In the genomic region with DNA sequence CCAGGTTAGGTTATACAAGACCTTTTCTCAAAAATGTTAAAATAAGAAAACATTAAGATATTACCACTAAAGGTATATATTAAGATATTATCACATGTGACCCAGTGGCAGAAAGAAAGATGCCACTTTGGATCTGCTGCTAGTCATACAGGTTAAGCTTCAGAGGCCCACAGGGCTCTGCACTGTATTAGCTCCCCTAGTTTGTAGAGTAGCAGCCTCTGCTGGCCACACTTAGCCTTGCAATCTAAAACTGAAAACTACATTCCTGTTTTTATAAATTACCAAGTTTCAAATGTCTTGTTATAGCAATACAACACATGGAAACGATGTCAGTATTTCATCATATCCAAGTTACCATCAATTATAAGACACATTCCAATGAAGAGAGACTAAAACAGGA, we compare ENCODE assay signal across 8 mouse cellular contexts. TPM values are rescaled to one million over a fixed set of nuclear protein-coding genes. Genes with fewer than 3 reads are reported as not detected.
DNase-seq lines count a peak whose midpoint lies in the region; ATAC-seq and TF ChIP-seq lines count a peak whose summit lies in the region.

No protein-coding gene starts in this region.

- WGBS in liver, embryonic 11.5 days: 70% methylated on average over 1 of the region's 1 CpGs
- WGBS in intestine, embryonic 16.5 days: 67% methylated on average over 1 of the region's 1 CpGs
- WGBS in lung, adult 2 months: 53% methylated on average over 1 of the region's 1 CpGs
- WGBS in small intestine, adult 2 months: 57% methylated on average over 1 of the region's 1 CpGs

- no peaks in the 10 kb centered on the region for H3K9me3 ChIP-seq in liver, embryonic 11.5 days (ENCODE audit: control insufficient read depth, low read length)
- H3K9me3 ChIP-seq in intestine, embryonic 16.5 days (ENCODE audit: control insufficient read depth, low read length): no peaks in the 10 kb centered on the region

- no peaks in the 10 kb centered on the region for H3K27me3 ChIP-seq in liver, embryonic 11.5 days (replicated peaks; ENCODE audit: control insufficient read depth, insufficient read depth, low read length)
- H3K27me3 ChIP-seq in intestine, embryonic 16.5 days (replicated peaks; ENCODE audit: control insufficient read depth, insufficient read depth, low read length): no peaks in the 10 kb centered on the region
- no peaks in the 10 kb centered on the region for H3K27me3 ChIP-seq in small intestine, adult 2 months (ENCODE audit: control insufficient read depth, insufficient read depth, low read length)

- H3K36me3 ChIP-seq in liver, embryonic 11.5 days (ENCODE audit: control insufficient read depth, insufficient read depth, low read length): no peaks in the 10 kb centered on the region
- 0 out of 2 replicates have a peak, but pooled peaks cover 3% of the 10 kb centered on the region for H3K36me3 ChIP-seq in intestine, embryonic 16.5 days (ENCODE audit: control insufficient read depth, insufficient read depth, low read length)
- peaks cover 6% of the 10 kb centered on the region; the same call in 1 of the 2 replicates for H3K36me3 ChIP-seq in small intestine, adult 2 months (ENCODE audit: control insufficient read depth, insufficient read depth, low read length)

- H3K9ac ChIP-seq in liver, embryonic 11.5 days (ENCODE audit: low read depth, low read length): no peak overlapping the region
- H3K9ac ChIP-seq in intestine, embryonic 16.5 days (ENCODE audit: low read depth, low read length): no peak overlapping the region

- H3K4me2 ChIP-seq in liver, embryonic 11.5 days: no peak overlapping the region
- no peak overlapping the region for H3K4me2 ChIP-seq in intestine, embryonic 16.5 days (ENCODE audit: low read depth, low read length)

- TF ChIP-seq POLR2A in lung, adult 2 months (IDR thresholded peaks at IDR 0.05; ENCODE audit: borderline replicate concordance, extremely low read depth, low read depth, low read length): no peak
- no peak for TF ChIP-seq POLR2A in small intestine, adult 2 months (IDR thresholded peaks at IDR 0.05; ENCODE audit: low read depth, low read length)

- DNase-seq in adrenal gland, adult (ENCODE audit: inconsistent age in 2 of 2, low spot score in 1 of 2): peak; percentile 14 to 74
- DNase-seq in adrenal gland, adult 8-10 months: no peak
- DNase-seq in liver: peak; percentile 34
- DNase-seq in liver, embryonic 11.5 days (ENCODE audit: low spot score): no peak
- no peak for DNase-seq in lung, adult 2 months

- no peak overlapping the region for H3K4me3 ChIP-seq in liver, embryonic 11.5 days (ENCODE audit: low read depth, low read length)
- H3K4me3 ChIP-seq in intestine, embryonic 16.5 days (ENCODE audit: low read length): no peak overlapping the region
- no peak overlapping the region for H3K4me3 ChIP-seq in lung, adult 2 months (replicated peaks; ENCODE audit: extremely low read depth, low read depth, low read length)
- H3K4me3 ChIP-seq in small intestine, adult 2 months (ENCODE audit: low read depth, low read length): no peak overlapping the region

- H3K4me1 ChIP-seq in liver, embryonic 11.5 days (replicated peaks; ENCODE audit: control insufficient read depth, insufficient read depth, low read length): no peaks in the 10 kb centered on the region
- no peaks in the 10 kb centered on the region for H3K4me1 ChIP-seq in intestine, embryonic 16.5 days (ENCODE audit: control insufficient read depth, insufficient read depth, low read length)
- H3K4me1 ChIP-seq in lung, adult 2 months (ENCODE audit: control insufficient read depth, insufficient read depth, low read length): no peaks in the 10 kb centered on the region
- H3K4me1 ChIP-seq in small intestine, adult 2 months (ENCODE audit: control insufficient read depth, insufficient read depth, insufficient read length, low read length): no peaks in the 10 kb centered on the region

- ATAC-seq in liver, embryonic 11.5 days (replicated peaks; ENCODE audit: low FRiP score): no peak
- peak; percentile 92 for ATAC-seq in common myeloid progenitor, adult 5-6 weeks (replicated peaks; ENCODE audit: low read depth, poor library complexity, severe bottlenecking)
- peak; percentile 64; the same call in 1 of the 2 replicates for ATAC-seq in intestine, embryonic 16.5 days

- peak; percentile 57 for TF ChIP-seq CTCF in lung, adult 2 months (IDR thresholded peaks at IDR 0.05; ENCODE audit: insufficient read depth, low read length)
- peak; percentile 54; the same call in 1 of the 2 replicates for TF ChIP-seq CTCF in small intestine, adult 2 months (IDR thresholded peaks at IDR 0.05; ENCODE audit: extremely low read depth, insufficient read length, insufficient replicate concordance, low read depth, low read length)

- no peak overlapping the region for H3K27ac ChIP-seq in liver, embryonic 11.5 days (ENCODE audit: low read depth, low read length)
- no peak overlapping the region for H3K27ac ChIP-seq in intestine, embryonic 16.5 days (ENCODE audit: low read length)
- H3K27ac ChIP-seq in small intestine, adult 2 months (ENCODE audit: insufficient read depth, low read depth, low read length): no peak overlapping the region

RNA-seq across cellular contexts. Expression of gene Epb41l5, which starts 26.2 kb away (rescaled TPM):
- 10 to 100 TPM; 13.3 to 18.9 (median 14.4) TPM for total RNA-seq in adrenal gland, adult 8-10 months (2022)
- polyA plus RNA-seq in liver, embryonic 11.5 days (2014; fragmentation: Nextera tagmentation; extraction: Ambion mirVana): 26.2 and 29.0 TPM in 2 replicates
- 2.1 and 7.8 TPM in 2 replicates for total RNA-seq in common myeloid progenitor, adult 5-6 weeks (2017)
- 36.3 and 36.9 TPM in 2 replicates for polyA plus RNA-seq in intestine, embryonic 16.5 days (2015; fragmentation: Nextera tagmentation; extraction: Ambion mirVana)
- 15.8 and 28.0 TPM in 2 replicates for polyA plus RNA-seq in lung, adult 2 months (2012; rRNA removed)
- 2.2 and 2.9 TPM in 2 replicates for polyA plus RNA-seq in small intestine, adult 2 months (2012; rRNA removed)

Comparison
In these comparisons a context has a peak if more than half of its experiments do, and no peak if none do; other contexts are left out.
1. DNase-seq: peak in adrenal gland, adult (2 of 2) and liver (single experiment); none in adrenal gland, adult 8-10 months (single experiment), liver, embryonic 11.5 days (single experiment) and lung, adult 2 months (single experiment).